Comparison of ENCODE assay signal across 24 mouse cellular contexts in genomic region chr4:107134891-107135290, GRCm38 (mm10). TPM values are rescaled to one million over a fixed set of nuclear protein-coding genes. Genes with fewer than 3 reads are reported as not detected.
A peak's percentile ranks its signal among the peaks of the same experiment; 100 is the strongest.
DNase-seq lines count a peak whose midpoint lies in the region; ATAC-seq and TF ChIP-seq lines count a peak whose summit lies in the region.
"Had no signal": no experiment of that assay in that cellular context is flagged by ENCODE, and none has a peak within 500 bp of the region (broad histone marks: within the 10 kb centered on the region; RNA-seq: fewer than 3 reads in every experiment).

No protein-coding gene starts in this region.

- DNase-seq in kidney, postnatal 25 days: no peak
- no peak for DNase-seq in midbrain, embryonic 10.5 days (ENCODE audit: low spot score)
- DNase-seq in midbrain, postnatal 0 days (ENCODE audit: low spot score): no peak
- DNase-seq in MN1 (ENCODE audit: low spot score): peak; percentile 18
- no peak for DNase-seq in lung, postnatal 36 days
- DNase-seq in hindbrain, postnatal 0 days (ENCODE audit: low spot score): no peak
- DNase-seq: adrenal gland, adult 2 months; adrenal gland, postnatal 10 days; adrenal gland, postnatal 25 days; B cell, adult 2 months; cerebellum, adult 11 months; cerebellum, adult 18-20 months; cerebellum, adult 8-10 months; cerebellum, adult 9-11 months; cerebellum, postnatal 25 days; forebrain, postnatal 0 days had no signal

- no peak overlapping the region for H3K4me2 ChIP-seq in kidney, embryonic 15.5 days
- no peak overlapping the region for H3K4me2 ChIP-seq in midbrain, postnatal 0 days (ENCODE audit: low read depth, low read length, poor library complexity, severe bottlenecking)
- no peak overlapping the region for H3K4me2 ChIP-seq in hindbrain, postnatal 0 days (ENCODE audit: low read depth, low read length)
- H3K4me2 ChIP-seq: embryonic facial prominence, embryonic 12.5 days; forebrain, embryonic 13.5 days; forebrain, embryonic 15.5 days had no signal

- no peaks in the 10 kb centered on the region for H3K27me3 ChIP-seq in kidney, embryonic 15.5 days
- H3K27me3 ChIP-seq in midbrain, embryonic 10.5 days (ENCODE audit: low read depth, poor library complexity, severe bottlenecking): peaks cover 26% of the 10 kb centered on the region
- no peaks in the 10 kb centered on the region for H3K27me3 ChIP-seq in midbrain, postnatal 0 days (ENCODE audit: insufficient read depth, low read length)
- H3K27me3 ChIP-seq in hindbrain, postnatal 0 days (ENCODE audit: insufficient read depth, low read length): no peaks in the 10 kb centered on the region
- H3K27me3 ChIP-seq: CH12.LX; embryonic facial prominence, embryonic 12.5 days; forebrain, embryonic 13.5 days; forebrain, embryonic 15.5 days had no signal

- no peak for ATAC-seq in kidney, embryonic 15.5 days (replicated peaks; ENCODE audit: low FRiP score)
- no peak for ATAC-seq in midbrain, postnatal 0 days (ENCODE audit: low FRiP score)
- no peak for ATAC-seq in hindbrain, postnatal 0 days
- ATAC-seq: CD4-positive, CD25-positive, alpha-beta regulatory T cell, adult 4 months; forebrain, embryonic 13.5 days; forebrain, embryonic 15.5 days; forebrain, postnatal 0 days had no signal

- H3K4me1 ChIP-seq in kidney, embryonic 15.5 days: peaks cover 70% of the 10 kb centered on the region
- H3K4me1 ChIP-seq in midbrain, embryonic 10.5 days: peaks cover 60% of the 10 kb centered on the region
- peaks cover 4% of the 10 kb centered on the region; the same call in 1 of the 2 replicates for H3K4me1 ChIP-seq in midbrain, postnatal 0 days (ENCODE audit: insufficient read depth, low read length)
- peaks cover 11% of the 10 kb centered on the region for H3K4me1 ChIP-seq in hindbrain, postnatal 0 days (ENCODE audit: insufficient read depth, low read length)

- TF ChIP-seq CTCF in midbrain, postnatal 0 days (IDR thresholded peaks at IDR 0.05): no peak
- no peak for TF ChIP-seq CTCF in hindbrain, postnatal 0 days (IDR thresholded peaks at IDR 0.05; ENCODE audit: low read depth)

- WGBS in kidney, embryonic 15.5 days: 81% methylated on average over 3 of the region's 3 CpGs
- 91% methylated on average over 3 of the region's 3 CpGs for WGBS in midbrain, embryonic 10.5 days
- WGBS in midbrain, postnatal 0 days: 84% methylated on average over 3 of the region's 3 CpGs
- 93% methylated on average over 3 of the region's 3 CpGs for WGBS in hindbrain, postnatal 0 days

- H3K36me3 ChIP-seq in kidney, embryonic 15.5 days: 0 out of 2 replicates have a peak, but pooled peaks cover 6% of the 10 kb centered on the region
- H3K36me3 ChIP-seq in midbrain, embryonic 10.5 days: peaks cover 6% of the 10 kb centered on the region; the same call in 1 of the 2 replicates
- no peaks in the 10 kb centered on the region for H3K36me3 ChIP-seq in midbrain, postnatal 0 days (ENCODE audit: insufficient read depth, low read length)
- no peaks in the 10 kb centered on the region for H3K36me3 ChIP-seq in hindbrain, postnatal 0 days (ENCODE audit: insufficient read depth, low read length)
- H3K36me3 ChIP-seq: embryonic facial prominence, embryonic 12.5 days; forebrain, embryonic 15.5 days had no signal

- no peak overlapping the region for H3K4me3 ChIP-seq in kidney, embryonic 15.5 days (replicated peaks)
- H3K4me3 ChIP-seq in midbrain, embryonic 10.5 days: no peak overlapping the region
- H3K4me3 ChIP-seq in midbrain, postnatal 0 days (ENCODE audit: low read depth, low read length): no peak overlapping the region
- H3K4me3 ChIP-seq in hindbrain, postnatal 0 days (ENCODE audit: low read length): no peak overlapping the region
- H3K4me3 ChIP-seq: embryonic facial prominence, embryonic 10.5 days; embryonic facial prominence, embryonic 12.5 days; forebrain, embryonic 13.5 days; forebrain, embryonic 15.5 days had no signal

- H3K27ac ChIP-seq in kidney, embryonic 15.5 days: peak overlapping the region; percentile 45; the same call in 1 of the 2 replicates
- H3K27ac ChIP-seq in midbrain, embryonic 10.5 days (replicated peaks): peak overlapping the region; percentile 57
- no peak overlapping the region for H3K27ac ChIP-seq in midbrain, postnatal 0 days (ENCODE audit: low read depth, low read length)
- no peak overlapping the region for H3K27ac ChIP-seq in hindbrain, postnatal 0 days
- H3K27ac ChIP-seq: embryonic facial prominence, embryonic 10.5 days; embryonic facial prominence, embryonic 12.5 days; forebrain, embryonic 13.5 days; forebrain, embryonic 15.5 days had no signal

- H3K9ac ChIP-seq in kidney, embryonic 15.5 days: no peak overlapping the region
- H3K9ac ChIP-seq in midbrain, postnatal 0 days (replicated peaks; ENCODE audit: low read length, poor library complexity, severe bottlenecking): no peak overlapping the region
- no peak overlapping the region for H3K9ac ChIP-seq in hindbrain, postnatal 0 days (replicated peaks; ENCODE audit: low read length)
- H3K9ac ChIP-seq: embryonic facial prominence, embryonic 12.5 days; forebrain, embryonic 13.5 days; forebrain, embryonic 15.5 days; forebrain, postnatal 0 days had no signal

- no peaks in the 10 kb centered on the region for H3K9me3 ChIP-seq in kidney, embryonic 15.5 days (replicated peaks)
- H3K9me3 ChIP-seq in midbrain, embryonic 10.5 days (replicated peaks): no peaks in the 10 kb centered on the region
- H3K9me3 ChIP-seq in midbrain, postnatal 0 days (ENCODE audit: low read length): no peaks in the 10 kb centered on the region
- no peaks in the 10 kb centered on the region for H3K9me3 ChIP-seq in hindbrain, postnatal 0 days (ENCODE audit: low read length)
- H3K9me3 ChIP-seq: embryonic facial prominence, embryonic 10.5 days; embryonic facial prominence, embryonic 12.5 days; forebrain, embryonic 13.5 days; forebrain, embryonic 15.5 days had no signal

RNA-seq across cellular contexts. Expression of gene Cdcp2, which starts 38.2 kb away (rescaled TPM):
- 0.08 and 0.12 TPM in 2 replicates for polyA plus RNA-seq in kidney, embryonic 15.5 days (2015; fragmentation: Nextera tagmentation; extraction: Ambion mirVana)
- 0.11 and 0.22 TPM in 2 replicates for polyA plus RNA-seq in midbrain, embryonic 10.5 days (2016; fragmentation: Nextera tagmentation; extraction: Ambion mirVana)
- 0.22 TPM in 1 of 2 replicates, not detected in the other for total RNA-seq in midbrain, postnatal 0 days (2014; rRNA removed)
- polyA plus RNA-seq in midbrain, postnatal 0 days (2015; fragmentation: Nextera tagmentation; extraction: Ambion mirVana): 0.06 and 0.12 TPM in 2 replicates
- 0.68 TPM in 1 of 2 replicates, not detected in the other for total RNA-seq in hindbrain, postnatal 0 days (2014; rRNA removed)
- 0.13 TPM in 1 of 2 replicates, not detected in the other for polyA plus RNA-seq in hindbrain, postnatal 0 days (2015; fragmentation: Nextera tagmentation; extraction: Ambion mirVana)
- total RNA-seq: adrenal gland, adult 2 months; adrenal gland, postnatal 25 days; forebrain, postnatal 0 days had no signal
- polyA plus RNA-seq: CD4-positive, CD25-positive, alpha-beta regulatory T cell, adult 4 months; cortical plate, adult 2 months; forebrain, embryonic 13.5 days; forebrain, embryonic 15.5 days; forebrain, postnatal 0 days had no signal

RNA-seq across cellular contexts. Expression of gene Tmem59, which starts 43.3 kb away (rescaled TPM):
- polyA plus RNA-seq in kidney, embryonic 15.5 days (2015; fragmentation: Nextera tagmentation; extraction: Ambion mirVana): 455 and 483 TPM in 2 replicates
- 279 and 311 TPM in 2 replicates for polyA plus RNA-seq in midbrain, embryonic 10.5 days (2016; fragmentation: Nextera tagmentation; extraction: Ambion mirVana)
- total RNA-seq in midbrain, postnatal 0 days (2014; rRNA removed): 127 and 153 TPM in 2 replicates
- 338 and 347 TPM in 2 replicates for polyA plus RNA-seq in midbrain, postnatal 0 days (2015; fragmentation: Nextera tagmentation; extraction: Ambion mirVana)
- total RNA-seq in hindbrain, postnatal 0 days (2014; rRNA removed): 178 and 200 TPM in 2 replicates
- polyA plus RNA-seq in hindbrain, postnatal 0 days (2015; fragmentation: Nextera tagmentation; extraction: Ambion mirVana): 393 and 422 TPM in 2 replicates

RNA-seq across cellular contexts. Expression of gene Tceanc2, which starts 44.0 kb away (rescaled TPM):
- polyA plus RNA-seq in kidney, embryonic 15.5 days (2015; fragmentation: Nextera tagmentation; extraction: Ambion mirVana): 26.9 and 32.1 TPM in 2 replicates
- polyA plus RNA-seq in midbrain, embryonic 10.5 days (2016; fragmentation: Nextera tagmentation; extraction: Ambion mirVana): 30.6 and 39.7 TPM in 2 replicates
- 8.1 and 12.1 TPM in 2 replicates for total RNA-seq in midbrain, postnatal 0 days (2014; rRNA removed)
- polyA plus RNA-seq in midbrain, postnatal 0 days (2015; fragmentation: Nextera tagmentation; extraction: Ambion mirVana): 21.3 and 33.4 TPM in 2 replicates
- total RNA-seq in hindbrain, postnatal 0 days (2014; rRNA removed): 5.4 and 8.0 TPM in 2 replicates
- 17.3 and 23.4 TPM in 2 replicates for polyA plus RNA-seq in hindbrain, postnatal 0 days (2015; fragmentation: Nextera tagmentation; extraction: Ambion mirVana)

Comparison
In these comparisons a context has a peak if more than half of its experiments do, and no peak if none do; other contexts are left out.
1. H3K27ac ChIP-seq: peak in kidney, embryonic 15.5 days (single experiment) and midbrain, embryonic 10.5 days (single experiment); none in midbrain, postnatal 0 days (single experiment) and hindbrain, postnatal 0 days (single experiment).